Mouse (Mus musculus): Measurements from ENCODE around the gene Arhgdib.

The Arhgdib gene

GRCm38 (mm10) chr6:136947716-136948115, 6.0 kb upstream of the Arhgdib start:
- no peak for DNase-seq

- no peak for DNase-seq
Observed at GRCm38 (mm10) chr6:136946943-136947342, 5.2 kb upstream of the Arhgdib start.

GRCm38 (mm10) chr6:136946241-136946640, 4.5 kb upstream of the Arhgdib start:
- no peak for DNase-seq

- no peak for DNase-seq
Observed at GRCm38 (mm10) chr6:136944511-136944910, 2.8 kb upstream of the Arhgdib start.

- DNase-seq = no peak
Observed at GRCm38 (mm10) chr6:136943392-136943791, 1.7 kb upstream of the Arhgdib start.

- DNase-seq = no peak
Observed at GRCm38 (mm10) chr6:136942280-136942679, 581 bp upstream of the Arhgdib start.

- no peak for DNase-seq
Observed at GRCm38 (mm10) chr6:136940188-136940960, 1.3 kb downstream of the Arhgdib start.

- DNase-seq = no peak
Observed at GRCm38 (mm10) chr6:136939326-136940187, 2.1 kb downstream of the Arhgdib start.

GRCm38 (mm10) chr6:136938331-136939126, 3.2 kb downstream of the Arhgdib start:
- no peak for DNase-seq

GRCm38 (mm10) chr6:136937117-136937516, 4.6 kb downstream of the Arhgdib start:
- no peak for DNase-seq

GRCm38 (mm10) chr6:136936361-136936760, 5.3 kb downstream of the Arhgdib start:
- DNase-seq = no peak

- DNase-seq = no peak
Observed at GRCm38 (mm10) chr6:136935233-136935632, 6.5 kb downstream of the Arhgdib start.

- DNase-seq = no peak
Observed at GRCm38 (mm10) chr6:136934068-136934467, 7.6 kb downstream of the Arhgdib start.

- DNase-seq = no peak
Observed at GRCm38 (mm10) chr6:136931246-136931645, 10.5 kb downstream of the Arhgdib start.

GRCm38 (mm10) chr6:136930677-136931076, 11.0 kb downstream of the Arhgdib start:
- DNase-seq = no peak

GRCm38 (mm10) chr6:136927626-136928025, 14.1 kb downstream of the Arhgdib start:
- DNase-seq = no peak

GRCm38 (mm10) chr6:136925049-136925448, 16.6 kb downstream of the Arhgdib start:
- DNase-seq = no peak

- no peak for DNase-seq
Observed at GRCm38 (mm10) chr6:136923532-136923931, 18.2 kb downstream of the Arhgdib start, which contains the start of gene Pde6h. Gene Pde6h, plus strand, starts transcription at chr6:136923832.

- no peak for DNase-seq
Observed at GRCm38 (mm10) chr6:136922871-136923270, 18.8 kb downstream of the Arhgdib start.

GRCm38 (mm10) chr6:136922080-136922479, 19.6 kb downstream of the Arhgdib start, which contains the start of gene Erp27:
Gene Erp27, minus strand, starts transcription at chr6:136922180.
- DNase-seq = no peak

GRCm38 (mm10) chr6:136921601-136922000, 20.1 kb downstream of the Arhgdib start:
- DNase-seq = no peak

- DNase-seq = peak; percentile 42 to 77
Observed at GRCm38 (mm10) chr6:136920320-136921257, 21.1 kb downstream of the Arhgdib start.
